Mouse (Mus musculus): ENCODE results near the gene Alg3. TPM values are rescaled to one million over a fixed set of nuclear protein-coding genes. Genes with fewer than 3 reads are reported as not detected.

The Alg3 gene
- 36.8 TPM for polyA plus RNA-seq (2012; fragmentation: generic; extraction: Trizol)

- Histone ChIP-seq H3K36me3 (ENCODE audit: control insufficient read depth, insufficient read depth) (no peaks in the 10 kb centered on the region), H3K27me3 (ENCODE audit: control insufficient read depth, insufficient read depth, insufficient read length) (no peaks in the 10 kb centered on the region), H3K79me2 (ENCODE audit: control insufficient read depth, insufficient read depth) (peaks cover 15% of the 10 kb centered on the region), H3ac (ENCODE audit: control insufficient read depth, insufficient read length) (peak within 1 kb of the TSS; percentile 33), H3K4me2 (ENCODE audit: low read depth) (peak within 1 kb of the TSS; percentile 100), H3K4me3 (peak within 1 kb of the TSS; percentile 71)
- TF ChIP-seq MAX (IDR thresholded peaks at IDR 0.05; ENCODE audit: low read depth) (peak; percentile 89), POLR2AphosphoS2 (IDR thresholded peaks at IDR 0.05; ENCODE audit: insufficient read length, low read depth) (peak; percentile 47), MYOD1 (IDR thresholded peaks at IDR 0.05; ENCODE audit: control insufficient read depth in 1 of 3, insufficient read length in 2 of 3, low read depth in 2 of 3) (peak; percentile 37 to 87 (median 79)), POLR2A (IDR thresholded peaks at IDR 0.05; ENCODE audit: insufficient read length, low read depth) (peak; percentile 68), USF1 (IDR thresholded peaks at IDR 0.05; ENCODE audit: low read depth) (peak; percentile 20), TCF3 (IDR thresholded peaks at IDR 0.05; ENCODE audit: insufficient read length, low read depth) (no peak), MYOG (IDR thresholded peaks at IDR 0.05; ENCODE audit: control insufficient read depth in 1 of 3, insufficient read depth in 1 of 3, insufficient read length in 2 of 3, low read depth in 2 of 3) (peak; percentile 60 to 87 (median 84)), TCF12 (IDR thresholded peaks at IDR 0.05; ENCODE audit: insufficient read depth, poor library complexity, severe bottlenecking) (no peak)
These were observed at the start of gene Alg3, which contains the start of the genes Eef1akmt4 and Gm49333 for GRCm38 (mm10) chr16:20611357-20612227. Alg3 (minus strand) TSS chr16:20611735. Eef1akmt4 (plus strand) TSS chr16:20611593. Gm49333 (plus strand) TSS chr16:20611610.

- Histone ChIP-seq H3K79me2 (ENCODE audit: control insufficient read depth, insufficient read depth) (peaks cover 12% of the 10 kb centered on the region), H3ac (ENCODE audit: control insufficient read depth, insufficient read length) (no peak overlapping the region), H3K4me2 (ENCODE audit: low read depth) (no peak overlapping the region), H3K27me3 (ENCODE audit: control insufficient read depth, insufficient read depth, insufficient read length) (no peaks in the 10 kb centered on the region), H3K4me3 (no peak overlapping the region), H3K36me3 (ENCODE audit: control insufficient read depth, insufficient read depth) (peaks cover 65% of the 10 kb centered on the region)
- TF ChIP-seq TCF3 (IDR thresholded peaks at IDR 0.05; ENCODE audit: insufficient read length, low read depth) (no peak), SRF (IDR thresholded peaks at IDR 0.05; ENCODE audit: control insufficient read depth, insufficient read length, low read depth) (no peak), MYOG (IDR thresholded peaks at IDR 0.05; ENCODE audit: control insufficient read depth in 1 of 3, insufficient read depth in 1 of 3, insufficient read length in 2 of 3, low read depth in 2 of 3) (no peak), MAX (IDR thresholded peaks at IDR 0.05; ENCODE audit: low read depth) (no peak), E2F4 (IDR thresholded peaks at IDR 0.05; ENCODE audit: insufficient read depth) (no peak), MYOD1 (IDR thresholded peaks at IDR 0.05; ENCODE audit: control insufficient read depth in 1 of 3, insufficient read length in 2 of 3, low read depth in 2 of 3) (no peak), POLR2A (IDR thresholded peaks at IDR 0.05; ENCODE audit: insufficient read length, low read depth) (no peak), POLR2AphosphoS2 (IDR thresholded peaks at IDR 0.05; ENCODE audit: insufficient read length, low read depth) (no peak), USF1 (IDR thresholded peaks at IDR 0.05; ENCODE audit: low read depth) (no peak), TCF12 (IDR thresholded peaks at IDR 0.05; ENCODE audit: insufficient read depth, poor library complexity, severe bottlenecking) (no peak), CEBPB (IDR thresholded peaks at IDR 0.05; ENCODE audit: insufficient read depth, poor library complexity, severe bottlenecking) (no peak), REST (IDR thresholded peaks at IDR 0.05; ENCODE audit: insufficient read depth, insufficient read length) (no peak)
These were observed 46.1 kb upstream of the Alg3 start for GRCm38 (mm10) chr16:20657661-20658060.

GRCm38 (mm10) chr16:20653315-20653714 is 41.8 kb upstream of the Alg3 start:
- H3ac ChIP-seq (ENCODE audit: control insufficient read depth, insufficient read length), result no peak overlapping the region
- H3K27me3 ChIP-seq (ENCODE audit: control insufficient read depth, insufficient read depth, insufficient read length), result no peaks in the 10 kb centered on the region
- H3K4me2 ChIP-seq (ENCODE audit: low read depth), result peak overlapping the region; percentile 91
- TF ChIP-seq POLR2AphosphoS2 (IDR thresholded peaks at IDR 0.05; ENCODE audit: insufficient read length, low read depth), result no peak
- TF ChIP-seq MYOG (IDR thresholded peaks at IDR 0.05; ENCODE audit: control insufficient read depth in 1 of 3, insufficient read depth in 1 of 3, insufficient read length in 2 of 3, low read depth in 2 of 3), result no peak
- TF ChIP-seq MYOD1 (IDR thresholded peaks at IDR 0.05; ENCODE audit: control insufficient read depth in 1 of 3, insufficient read length in 2 of 3, low read depth in 2 of 3), result no peak
- no peak for TF ChIP-seq POLR2A (IDR thresholded peaks at IDR 0.05; ENCODE audit: insufficient read length, low read depth)
- TF ChIP-seq USF1 (IDR thresholded peaks at IDR 0.05; ENCODE audit: low read depth), result no peak
- TF ChIP-seq TCF12 (IDR thresholded peaks at IDR 0.05; ENCODE audit: insufficient read depth, poor library complexity, severe bottlenecking), result no peak
- TF ChIP-seq E2F4 (IDR thresholded peaks at IDR 0.05; ENCODE audit: insufficient read depth), result no peak
- H3K79me2 ChIP-seq (ENCODE audit: control insufficient read depth, insufficient read depth), result peaks cover 25% of the 10 kb centered on the region
- peak overlapping the region; percentile 98 for H3K4me3 ChIP-seq
- peaks cover 28% of the 10 kb centered on the region for H3K36me3 ChIP-seq (ENCODE audit: control insufficient read depth, insufficient read depth)

- H3K4me3 ChIP-seq, result peak overlapping the region; percentile 98
- H3K36me3 ChIP-seq (ENCODE audit: control insufficient read depth, insufficient read depth), result peaks cover 17% of the 10 kb centered on the region
- H3K4me2 ChIP-seq (ENCODE audit: low read depth), result peak overlapping the region; percentile 91
- peak overlapping the region; percentile 22 for H3ac ChIP-seq (ENCODE audit: control insufficient read depth, insufficient read length)
- H3K79me2 ChIP-seq (ENCODE audit: control insufficient read depth, insufficient read depth), result peaks cover 25% of the 10 kb centered on the region
- H3K27me3 ChIP-seq (ENCODE audit: control insufficient read depth, insufficient read depth, insufficient read length), result no peaks in the 10 kb centered on the region
- TF ChIP-seq MYOD1 (IDR thresholded peaks at IDR 0.05; ENCODE audit: control insufficient read depth in 1 of 3, insufficient read length in 2 of 3, low read depth in 2 of 3) (no peak), TCF12 (IDR thresholded peaks at IDR 0.05; ENCODE audit: insufficient read depth, poor library complexity, severe bottlenecking) (no peak), CEBPB (IDR thresholded peaks at IDR 0.05; ENCODE audit: insufficient read depth, poor library complexity, severe bottlenecking) (no peak), MAX (IDR thresholded peaks at IDR 0.05; ENCODE audit: low read depth) (no peak), E2F4 (IDR thresholded peaks at IDR 0.05; ENCODE audit: insufficient read depth) (no peak), SRF (IDR thresholded peaks at IDR 0.05; ENCODE audit: control insufficient read depth, insufficient read length, low read depth) (no peak), POLR2A (IDR thresholded peaks at IDR 0.05; ENCODE audit: insufficient read length, low read depth) (no peak), USF1 (IDR thresholded peaks at IDR 0.05; ENCODE audit: low read depth) (no peak), POLR2AphosphoS2 (IDR thresholded peaks at IDR 0.05; ENCODE audit: insufficient read length, low read depth) (no peak), MYOG (IDR thresholded peaks at IDR 0.05; ENCODE audit: control insufficient read depth in 1 of 3, insufficient read depth in 1 of 3, insufficient read length in 2 of 3, low read depth in 2 of 3) (no peak), REST (IDR thresholded peaks at IDR 0.05; ENCODE audit: insufficient read depth, insufficient read length) (no peak), TCF3 (IDR thresholded peaks at IDR 0.05; ENCODE audit: insufficient read length, low read depth) (no peak)
These were observed 40.4 kb upstream of the Alg3 start for GRCm38 (mm10) chr16:20651947-20652310.
